Mouse (Mus musculus) heart, postnatal 0 days (tissue): ENCODE data around the gene Vps52. TPM values are rescaled to one million over a fixed set of nuclear protein-coding genes. Genes with fewer than 3 reads are reported as not detected.
A peak's percentile ranks its signal among the peaks of the same experiment; 100 is the strongest.

Source experiments
- ATAC-seq: fragments of 200-750 bp; cut with Nextera tagmentation; 2 replicates; pipeline ENCODE4 v1.8.0; 2017; ENCODE audit warnings: low read depth, moderate number of reproducible peaks, moderate library complexity; ENCODE audit not compliant: insufficient read depth
- DNase-seq: peaks from one replicate; pipeline ENCODE4 v3.0.0-alpha.2; 2016; ENCODE audit warnings: low spot score
- H3K27ac ChIP-seq: fragments of 300-500 bp; sonication (generic); 2 replicates; pipeline ENCODE4 v1.5.1; 2014; ENCODE audit warnings: low read depth, mild to moderate bottlenecking
- H3K27me3 ChIP-seq: fragments of 300-500 bp; sonication (generic); 2 replicates; pipeline ENCODE4 v1.6.1; 2014; ENCODE audit warnings: low read length, mixed read lengths; ENCODE audit not compliant: control insufficient read depth, insufficient read depth
- H3K36me3 ChIP-seq: fragments of 300-500 bp; sonication (generic); replicated peaks from 2 replicates; pipeline ENCODE4 v1.6.1; 2014; ENCODE audit warnings: low read length, mixed read lengths; ENCODE audit not compliant: control insufficient read depth, insufficient read depth
- H3K4me1 ChIP-seq: fragments of 300-500 bp; sonication (generic); 2 replicates; pipeline ENCODE4 v1.6.1; 2014; ENCODE audit warnings: antibody characterized with exemption; ENCODE audit not compliant: control insufficient read depth, insufficient read depth
- H3K4me2 ChIP-seq: fragments of 300-500 bp; sonication (generic); 2 replicates; pipeline ENCODE4 v1.6.1; 2014; ENCODE audit warnings: low read depth, mild to moderate bottlenecking, low read length, moderate library complexity
- H3K4me3 ChIP-seq: fragments of 300-500 bp; sonication (generic); 2 replicates; pipeline ENCODE4 v1.5.1; 2014; ENCODE audit warnings: low read depth, low read length
- H3K9ac ChIP-seq: fragments of 300-500 bp; sonication (generic); replicated peaks from 2 replicates; pipeline ENCODE4 v1.6.1; 2014; ENCODE audit warnings: low read depth, low read length, mixed read lengths
- H3K9me3 ChIP-seq: fragments of 300-500 bp; sonication (generic); replicated peaks from 2 replicates; pipeline ENCODE4 v1.6.1; 2016; ENCODE audit warnings: low read length; ENCODE audit not compliant: control insufficient read depth
- CTCF ChIP-seq: IDR thresholded peaks from 2 replicates; pipeline ENCODE4 v1.5.1; 2016; ENCODE audit warnings: antibody characterized with exemption, control low read depth, low read depth
- EP300 ChIP-seq: IDR thresholded peaks from 2 replicates; pipeline ENCODE4 v1.6.1; 2016; ENCODE audit warnings: antibody characterized with exemption, low read depth
- WGBS: fragments of 180-500 bp; shearing (Covaris S2); extraction: QIAGEN DNeasy Blood & Tissue Kit; methylation state at CpG from one replicate; pipeline ENCODE4 v1.1.7; 2014; 5-methylcytosine and 5-hydroxymethylcytosine counted together
- polyA plus RNA-seq: library from polyadenylated mRNA; unstranded; fragments of >200 nt; fragmentation: Nextera tagmentation; extraction: Ambion mirVana; gene quantifications from 2 replicates; pipeline ENCODE4 v1.2.1, GENCODE M21; 2015
- total RNA-seq: library from RNA; depleted of rRNA; stranded (reverse); fragments of >200 nt; gene quantifications from 2 replicates; pipeline ENCODE4 v1.2.3, GENCODE M21; 2014; ENCODE audit warnings: low replicate concordance

Gene Vps52
- total and polyA plus RNA-seq, 2 experiments from 2014 or later: 27.8 to 31.8 TPM

- H3K4me3 ChIP-seq: no peak overlapping the region
- H3K36me3 ChIP-seq: peaks cover 37% of the 10 kb centered on the region
- H3K27me3 ChIP-seq: no peaks in the 10 kb centered on the region
- 84% methylated on average over 16 of the region's 16 CpGs for WGBS
- H3K4me2 ChIP-seq: no peak overlapping the region
- TF ChIP-seq EP300: no peak
- TF ChIP-seq CTCF: no peak
- H3K9ac ChIP-seq: no peak overlapping the region
- H3K27ac ChIP-seq: no peak overlapping the region
- peaks cover 7% of the 10 kb centered on the region; the same call in 1 of the 2 replicates for H3K9me3 ChIP-seq
- H3K4me1 ChIP-seq: no peaks in the 10 kb centered on the region
- ATAC-seq (no peak), DNase-seq (no peak)
Observed at GRCm38 (mm10) chr17:33965846-33966550, 10.4 kb downstream of the Vps52 start.

DNA sequence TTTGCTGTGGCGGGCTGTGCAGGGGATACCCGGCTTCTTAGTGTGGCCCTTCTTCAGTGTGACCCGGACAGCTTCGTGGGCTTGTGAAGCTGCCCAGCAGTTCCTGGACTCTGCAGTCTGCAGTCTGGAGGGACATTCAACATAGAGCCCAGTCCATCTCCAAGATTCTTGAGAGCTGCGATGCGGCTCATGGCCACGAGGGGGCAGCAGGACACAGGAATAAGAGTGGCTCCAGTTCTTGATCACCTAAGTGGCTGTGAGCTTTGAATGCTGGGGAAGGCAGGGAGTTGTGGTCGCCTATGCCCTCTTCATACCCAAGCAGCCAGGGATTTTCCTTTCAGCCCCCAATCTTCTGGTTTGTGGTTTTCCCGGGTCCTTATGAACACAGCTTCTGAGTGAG is 12.9 kb downstream of the Vps52 start:
- TF ChIP-seq CTCF (peak; percentile 95), EP300 (no peak)
- Histone ChIP-seq H3K9me3 (peaks cover 7% of the 10 kb centered on the region; the same call in 1 of the 2 replicates), H3K27me3 (no peaks in the 10 kb centered on the region), H3K36me3 (peaks cover 18% of the 10 kb centered on the region), H3K4me1 (no peaks in the 10 kb centered on the region), H3K27ac (no peak overlapping the region), H3K4me3 (no peak overlapping the region), H3K9ac (no peak overlapping the region), H3K4me2 (no peak overlapping the region)
- 2% methylated on average over 9 of the region's 9 CpGs for WGBS
- ATAC-seq (peak; percentile 75), DNase-seq (peak; percentile 68)

GRCm38 (mm10) chr17:33968927-33969326 is 13.3 kb downstream of the Vps52 start:
- ATAC-seq (peak; percentile 65; the same call in 1 of the 2 replicates), DNase-seq (peak; percentile 31)
- Histone ChIP-seq H3K4me1 (no peaks in the 10 kb centered on the region), H3K4me2 (no peak overlapping the region), H3K27me3 (no peaks in the 10 kb centered on the region), H3K4me3 (no peak overlapping the region), H3K27ac (no peak overlapping the region), H3K9ac (no peak overlapping the region), H3K9me3 (peaks cover 7% of the 10 kb centered on the region; the same call in 1 of the 2 replicates), H3K36me3 (peaks cover 15% of the 10 kb centered on the region)
- 28% methylated on average over 5 of the region's 5 CpGs for WGBS
- TF ChIP-seq CTCF (peak; percentile 38), EP300 (no peak)

DNA sequence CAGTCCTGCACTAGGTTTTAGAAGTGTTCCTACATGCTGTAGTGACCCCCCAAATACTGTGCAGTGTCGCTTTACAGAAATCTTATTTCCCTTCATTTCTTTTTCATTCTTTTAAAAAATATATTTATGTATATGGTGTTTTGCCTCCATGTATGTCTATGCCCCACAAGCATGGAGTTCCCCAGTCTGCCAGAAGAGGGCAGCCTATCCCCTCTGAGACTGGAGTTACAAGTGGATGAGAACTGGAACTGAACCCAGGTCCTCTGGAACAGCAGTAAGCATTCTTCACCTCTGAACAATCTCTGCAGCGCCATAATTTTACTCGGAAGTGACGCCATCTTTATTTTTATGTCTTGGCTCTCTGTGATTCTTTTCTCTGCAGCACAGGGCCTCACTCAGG is 13.8 kb downstream of the Vps52 start:
- DNase-seq (no peak), ATAC-seq (no peak)
- H3K36me3 ChIP-seq: peaks cover 13% of the 10 kb centered on the region
- H3K4me2 ChIP-seq: no peak overlapping the region
- no peaks in the 10 kb centered on the region for H3K27me3 ChIP-seq
- H3K9me3 ChIP-seq: peaks cover 7% of the 10 kb centered on the region; the same call in 1 of the 2 replicates
- H3K9ac ChIP-seq: no peak overlapping the region
- H3K27ac ChIP-seq: no peak overlapping the region
- 0 out of 2 replicates have a peak, but pooled peaks have one; percentile 22 for TF ChIP-seq CTCF
- no peak for TF ChIP-seq EP300
- no peak overlapping the region for H3K4me3 ChIP-seq
- no peaks in the 10 kb centered on the region for H3K4me1 ChIP-seq
- 75% methylated on average over 4 of the region's 4 CpGs for WGBS

DNA sequence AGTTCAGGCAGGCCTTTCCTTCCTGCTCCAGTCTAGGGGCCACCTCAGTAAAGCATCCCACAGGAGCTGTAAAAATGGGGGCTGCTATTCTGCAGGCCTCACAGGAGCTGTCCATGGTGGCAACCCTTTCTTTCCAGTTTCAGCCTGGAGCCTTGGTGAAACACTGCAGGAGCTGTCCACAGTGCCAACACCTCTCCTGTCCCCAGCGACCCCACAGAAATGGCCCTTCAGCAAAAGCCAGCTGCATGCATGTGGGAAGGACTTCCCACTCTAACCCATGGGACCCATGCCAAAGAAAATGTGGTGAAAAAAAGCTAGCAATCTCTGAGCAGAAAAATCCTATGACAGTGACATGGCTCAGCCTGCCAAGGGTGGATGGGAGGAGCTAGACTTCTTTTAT is 17.1 kb downstream of the Vps52 start:
- Histone ChIP-seq H3K4me1 (no peaks in the 10 kb centered on the region), H3K9me3 (peaks cover 7% of the 10 kb centered on the region; the same call in 1 of the 2 replicates), H3K36me3 (no peaks in the 10 kb centered on the region), H3K27me3 (peaks cover 12% of the 10 kb centered on the region), H3K27ac (no peak overlapping the region), H3K4me2 (no peak overlapping the region), H3K9ac (no peak overlapping the region), H3K4me3 (no peak overlapping the region)
- DNase-seq: peak; percentile 44
- WGBS: 0% methylated on average over 1 of the region's 1 CpGs
- TF ChIP-seq EP300 (no peak), CTCF (no peak)
- ATAC-seq: peak; percentile 36; the same call in 1 of the 2 replicates

- WGBS: 36% methylated on average over 3 of the region's 3 CpGs
- no peak for TF ChIP-seq CTCF
- TF ChIP-seq EP300: no peak
- peaks cover 7% of the 10 kb centered on the region; the same call in 1 of the 2 replicates for H3K9me3 ChIP-seq
- H3K4me3 ChIP-seq: no peak overlapping the region
- H3K27ac ChIP-seq: no peak overlapping the region
- H3K9ac ChIP-seq: no peak overlapping the region
- H3K27me3 ChIP-seq: peaks cover 21% of the 10 kb centered on the region
- no peak overlapping the region for H3K4me2 ChIP-seq
- DNase-seq: no peak
- H3K36me3 ChIP-seq: no peaks in the 10 kb centered on the region
- no peak for ATAC-seq
- peaks cover 7% of the 10 kb centered on the region; the same call in 1 of the 2 replicates for H3K4me1 ChIP-seq
Observed at GRCm38 (mm10) chr17:33973572-33973971, 18.0 kb downstream of the Vps52 start.
